Mouse (Mus musculus) small intestine, adult 2 months (tissue): ENCODE results near the gene Cyfip2.

Source experiments
- CTCF ChIP-seq: fragments of 200-500 bp; IDR thresholded peaks from 2 replicates; pipeline ENCODE4 v1.5.1; 2012; ENCODE audit warnings: low read depth, mild to moderate bottlenecking, control low read depth, inconsistent platforms, low read length, moderate library complexity, mixed read lengths; ENCODE audit not compliant: insufficient replicate concordance, insufficient read length; ENCODE audit errors: extremely low read depth
- POLR2A ChIP-seq: fragments of 200-500 bp; IDR thresholded peaks from 2 replicates; pipeline ENCODE4 v1.6.1; 2012; ENCODE audit warnings: low read depth, mild to moderate bottlenecking, control low read depth, inconsistent platforms, low read length, moderate library complexity

- TF ChIP-seq CTCF (no peak), POLR2A (no peak)
These were observed 24.6 kb downstream of the Cyfip2 start for GRCm38 (mm10) chr11:46288091-46288490.
